In the genomic region with DNA sequence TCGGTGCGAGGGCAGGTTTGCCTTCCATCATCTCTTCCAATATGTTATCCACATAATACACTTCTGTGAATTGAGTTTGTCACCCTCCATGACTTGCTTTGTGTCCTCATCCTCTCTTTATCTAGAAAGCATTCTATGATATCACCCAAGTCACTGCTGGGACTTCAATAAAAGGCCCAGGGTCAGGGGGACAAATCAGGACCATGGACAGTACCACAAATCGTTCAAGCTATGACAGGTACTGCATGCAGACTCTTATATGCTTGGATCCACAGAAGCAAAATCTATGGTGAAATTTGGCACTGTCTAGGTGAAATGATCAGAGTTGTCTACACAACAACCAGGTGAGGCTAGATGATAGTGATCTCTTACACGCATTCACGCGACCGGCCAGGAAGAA, we compare ENCODE assay signal across 10 mouse cellular contexts.
A peak's percentile ranks its signal among the peaks of the same experiment; 100 is the strongest.
DNase-seq lines count a peak whose midpoint lies in the region; ATAC-seq and TF ChIP-seq lines count a peak whose summit lies in the region.
"Had no signal": no experiment of that assay in that cellular context is flagged by ENCODE, and none has a peak within 500 bp of the region (broad histone marks: within the 10 kb centered on the region; RNA-seq: fewer than 3 reads in every experiment).

No protein-coding gene starts in this region.

- TF ChIP-seq RAD21 in CH12.LX (IDR thresholded peaks at IDR 0.05; ENCODE audit: low read depth, low read length) = no peak

- no peak overlapping the region for H3K4me3 ChIP-seq in kidney, adult 2 months (ENCODE audit: insufficient read depth, low read depth, low read length)
- no peak overlapping the region for H3K4me3 ChIP-seq in kidney, embryonic 14.5 days (ENCODE audit: low read length)
- H3K4me3 ChIP-seq in CH12.LX (replicated peaks in 1 of 3; ENCODE audit: low read depth in 2 of 3, low read length in 2 of 3, poor library complexity in 1 of 3) = no peak overlapping the region
- no peak overlapping the region for H3K4me3 ChIP-seq in limb, embryonic 10.5 days
- H3K4me3 ChIP-seq in hindbrain, embryonic 16.5 days (ENCODE audit: low read length) = no peak overlapping the region
- H3K4me3 ChIP-seq in cerebellum, adult 2 months (replicated peaks; ENCODE audit: insufficient read depth, low read depth, low read length) = no peak overlapping the region
- H3K4me3 ChIP-seq: liver, embryonic 15.5 days; neural tube, embryonic 13.5 days had no signal

- in situ Hi-C loops in CH12.LX (cut with MboI; ENCODE audit: low pct_ligation_motif_present, low pct_unique_long_range_greater_than_20kb, low sequenced_read_pairs) = no loop called here

- H3K4me2 ChIP-seq in kidney, embryonic 14.5 days (replicated peaks; ENCODE audit: low read depth, low read length) = no peak overlapping the region
- no peak overlapping the region for H3K4me2 ChIP-seq in CH12.LX (ENCODE audit: insufficient read depth, low read depth, poor library complexity, severe bottlenecking)
- H3K4me2 ChIP-seq in hindbrain, embryonic 16.5 days (ENCODE audit: low read length) = no peak overlapping the region
- H3K4me2 ChIP-seq: liver, embryonic 15.5 days; neural tube, embryonic 13.5 days had no signal

- dilution Hi-C loops in CH12.LX (cut with MboI; ENCODE audit: extremely low pct_ligation_motif_present, extremely low pct_unique_long_range_greater_than_20kb, low sequenced_read_pairs) = no loop called here

- no peak for TF ChIP-seq EP300 in CH12.LX (IDR thresholded peaks at IDR 0.05; ENCODE audit: low read length)

- TF ChIP-seq POLR2A in kidney, adult 2 months (IDR thresholded peaks at IDR 0.05; ENCODE audit: low read depth, low read length) = no peak
- TF ChIP-seq POLR2A in CH12.LX (IDR thresholded peaks at IDR 0.05; ENCODE audit: low read depth, low read length) = no peak
- no peak for TF ChIP-seq POLR2A in cerebellum, adult 2 months (IDR thresholded peaks at IDR 0.05; ENCODE audit: borderline replicate concordance, insufficient read depth, low read length)

- WGBS in kidney, adult 2 months = 87% methylated on average over 7 of the region's 7 CpGs
- WGBS in kidney, embryonic 14.5 days = 84% methylated on average over 7 of the region's 7 CpGs
- 90% methylated on average over 7 of the region's 7 CpGs for WGBS in limb, embryonic 10.5 days
- 89% methylated on average over 7 of the region's 7 CpGs for WGBS in hindbrain, embryonic 16.5 days
- 92% methylated on average over 7 of the region's 7 CpGs for WGBS in cerebellum, adult 2 months

- no peaks in the 10 kb centered on the region for H3K9me3 ChIP-seq in kidney, embryonic 14.5 days (ENCODE audit: control insufficient read depth, low read length)
- H3K9me3 ChIP-seq in CH12.LX (replicated peaks; ENCODE audit: low read length) = no peaks in the 10 kb centered on the region
- H3K9me3 ChIP-seq in limb, embryonic 10.5 days (replicated peaks) = no peaks in the 10 kb centered on the region
- no peaks in the 10 kb centered on the region for H3K9me3 ChIP-seq in hindbrain, embryonic 16.5 days (ENCODE audit: control insufficient read depth, low read length)
- H3K9me3 ChIP-seq: liver, embryonic 15.5 days; neural tube, embryonic 13.5 days had no signal

- H3K27ac ChIP-seq in kidney, adult 2 months (ENCODE audit: insufficient read depth, low read depth, low read length) = no peak overlapping the region
- no peak overlapping the region for H3K27ac ChIP-seq in kidney, embryonic 14.5 days (ENCODE audit: low read depth, low read length)
- H3K27ac ChIP-seq in CH12.LX (ENCODE audit: insufficient read depth, low read depth) = no peak overlapping the region
- no peak overlapping the region for H3K27ac ChIP-seq in limb, embryonic 10.5 days
- no peak overlapping the region for H3K27ac ChIP-seq in hindbrain, embryonic 16.5 days (ENCODE audit: low read depth, low read length)
- H3K27ac ChIP-seq in cerebellum, adult 2 months (ENCODE audit: insufficient read depth, low read length) = no peak overlapping the region
- H3K27ac ChIP-seq: liver, embryonic 15.5 days; neural tube, embryonic 13.5 days had no signal

- no peak overlapping the region for H3K9ac ChIP-seq in kidney, embryonic 14.5 days (ENCODE audit: low read depth, low read length)
- H3K9ac ChIP-seq in CH12.LX (ENCODE audit: insufficient read depth, low read depth) = no peak overlapping the region
- no peak overlapping the region for H3K9ac ChIP-seq in hindbrain, embryonic 16.5 days (ENCODE audit: low read depth, low read length)
- H3K9ac ChIP-seq: liver, embryonic 15.5 days; neural tube, embryonic 13.5 days had no signal

- peak; percentile 3 for DNase-seq in kidney, adult 2 months
- DNase-seq in CH12.LX (ENCODE audit: extremely low read depth) (peak; percentile 42), ZHBTc4 (ENCODE audit: low read depth, low spot score) (peak; percentile 65)
- DNase-seq in limb, embryonic 10.5 days (ENCODE audit: low spot score) = peak; percentile 63
- DNase-seq in urinary bladder, postnatal 25 days (ENCODE audit: low spot score) = no peak
- DNase-seq in cerebellum, adult 2 months = no peak

- H3K79me2 ChIP-seq in CH12.LX (replicated peaks; ENCODE audit: control insufficient read depth, extremely low read depth, insufficient read depth, poor library complexity, severe bottlenecking) = no peaks in the 10 kb centered on the region

- no peak for ATAC-seq in kidney, embryonic 14.5 days (ENCODE audit: low FRiP score, low TSS enrichment)
- no peak for ATAC-seq in hindbrain, embryonic 16.5 days

- H3K36me3 ChIP-seq in kidney, adult 2 months (ENCODE audit: control insufficient read depth, insufficient read depth, low read length) = no peaks in the 10 kb centered on the region
- H3K36me3 ChIP-seq in kidney, embryonic 14.5 days (ENCODE audit: control insufficient read depth, insufficient read depth, low read length) = no peaks in the 10 kb centered on the region
- H3K36me3 ChIP-seq in CH12.LX (replicated peaks in 1 of 2; ENCODE audit: control insufficient read depth in 1 of 2, insufficient read depth in 1 of 2, low read length in 1 of 2) = no peaks in the 10 kb centered on the region
- H3K36me3 ChIP-seq in limb, embryonic 10.5 days = no peaks in the 10 kb centered on the region
- no peaks in the 10 kb centered on the region for H3K36me3 ChIP-seq in hindbrain, embryonic 16.5 days (ENCODE audit: control insufficient read depth, insufficient read depth, low read length)
- H3K36me3 ChIP-seq: liver, embryonic 15.5 days; neural tube, embryonic 13.5 days had no signal

- no peak for TF ChIP-seq CTCF in kidney, adult 2 months (conservative IDR thresholded peaks at IDR 0.05; ENCODE audit: insufficient read depth, insufficient read length, low read depth, low read length)
- no peak for TF ChIP-seq CTCF in CH12.LX (conservative IDR thresholded peaks at IDR 0.05 in 1 of 2, IDR thresholded peaks at IDR 0.05 in 1 of 2; ENCODE audit: low read depth in 2 of 2, low read length in 2 of 2)
- TF ChIP-seq CTCF in cerebellum, adult 2 months (IDR thresholded peaks at IDR 0.05; ENCODE audit: borderline replicate concordance, insufficient read depth, low read depth, low read length) = no peak

- H3K27me3 ChIP-seq in kidney, adult 2 months (replicated peaks; ENCODE audit: control insufficient read depth, insufficient read depth, low read length) = no peaks in the 10 kb centered on the region
- H3K27me3 ChIP-seq in kidney, embryonic 14.5 days (ENCODE audit: control insufficient read depth, insufficient read depth, low read length) = no peaks in the 10 kb centered on the region
- H3K27me3 ChIP-seq in CH12.LX (replicated peaks) = no peaks in the 10 kb centered on the region
- H3K27me3 ChIP-seq in limb, embryonic 10.5 days (ENCODE audit: low read depth, poor library complexity, severe bottlenecking) = no peaks in the 10 kb centered on the region
- H3K27me3 ChIP-seq in hindbrain, embryonic 16.5 days (replicated peaks; ENCODE audit: control insufficient read depth, insufficient read depth, low read length) = no peaks in the 10 kb centered on the region
- H3K27me3 ChIP-seq in cerebellum, adult 2 months (ENCODE audit: control insufficient read depth, insufficient read depth, low read length) = no peaks in the 10 kb centered on the region
- H3K27me3 ChIP-seq: liver, embryonic 15.5 days had no signal

- no peaks in the 10 kb centered on the region for H3K4me1 ChIP-seq in kidney, adult 2 months (ENCODE audit: control insufficient read depth, insufficient read depth, low read length)
- no peaks in the 10 kb centered on the region for H3K4me1 ChIP-seq in kidney, embryonic 14.5 days (ENCODE audit: control insufficient read depth, insufficient read depth, low read length)
- no peaks in the 10 kb centered on the region for H3K4me1 ChIP-seq in CH12.LX (ENCODE audit: control insufficient read depth in 1 of 2, insufficient read depth in 2 of 2)
- no peaks in the 10 kb centered on the region for H3K4me1 ChIP-seq in limb, embryonic 10.5 days
- no peaks in the 10 kb centered on the region for H3K4me1 ChIP-seq in hindbrain, embryonic 16.5 days (ENCODE audit: control insufficient read depth, insufficient read depth, low read depth, low read length)
- H3K4me1 ChIP-seq in cerebellum, adult 2 months (ENCODE audit: control insufficient read depth, insufficient read depth, low read length) = no peaks in the 10 kb centered on the region
- H3K4me1 ChIP-seq: liver, embryonic 15.5 days had no signal

TF ChIP-seq in CH12.LX, 34 proteins besides CTCF, POLR2A, EP300 and RAD21:
- TF ChIP-seq UBTF (IDR thresholded peaks at IDR 0.05; ENCODE audit: low read depth, low read length) (no peak), JUND (conservative IDR thresholded peaks at IDR 0.05; ENCODE audit: low read depth, low read length) (no peak), TCF12 (IDR thresholded peaks at IDR 0.05; ENCODE audit: low read depth, low read length) (no peak), NRF1 (IDR thresholded peaks at IDR 0.05; ENCODE audit: low read depth, low read length) (no peak), CHD1 (IDR thresholded peaks at IDR 0.05; ENCODE audit: low read depth, low read length) (no peak), MEF2A (IDR thresholded peaks at IDR 0.05; ENCODE audit: borderline replicate concordance, low read depth, low read length) (no peak), MAZ (IDR thresholded peaks at IDR 0.05; ENCODE audit: low read depth, low read length) (no peak), SMC3 (IDR thresholded peaks at IDR 0.05; ENCODE audit: low read depth, low read length) (no peak), ZC3H11A (IDR thresholded peaks at IDR 0.05; ENCODE audit: low read depth, low read length) (no peak), ZKSCAN1 (IDR thresholded peaks at IDR 0.05; ENCODE audit: borderline replicate concordance, low read depth, low read length) (no peak), E2F4 (IDR thresholded peaks at IDR 0.05; ENCODE audit: insufficient replicate concordance, low read depth, low read length) (no peak), USF1 (IDR thresholded peaks at IDR 0.05; ENCODE audit: low read depth, low read length) (no peak), ETS1 (conservative IDR thresholded peaks at IDR 0.05; ENCODE audit: low read depth, low read length) (no peak), JUN (IDR thresholded peaks at IDR 0.05; ENCODE audit: insufficient read depth, low read depth, low read length) (no peak), HCFC1 (IDR thresholded peaks at IDR 0.05; ENCODE audit: low read depth, low read length) (no peak), IRF4 (IDR thresholded peaks at IDR 0.05; ENCODE audit: low read depth, low read length) (no peak)
TF ChIP-seq in CH12.LX: peak in this region for 0.

Comparison
In these comparisons a context has a peak if more than half of its experiments do, and no peak if none do; other contexts are left out.
1. DNase-seq: peak in kidney, adult 2 months (single experiment), CH12.LX (single experiment), ZHBTc4 (single experiment) and limb, embryonic 10.5 days (single experiment); none in urinary bladder, postnatal 25 days (single experiment) and cerebellum, adult 2 months (0 of 2).